Mouse (Mus musculus): Measurements from ENCODE around the gene Pdhx. TPM values are rescaled to one million over a fixed set of nuclear protein-coding genes. Genes with fewer than 3 reads are reported as not detected.

The Pdhx gene
- 32.9 and 33.7 TPM in 2 replicates for polyA plus RNA-seq (2014; fragmentation: Nextera tagmentation; extraction: Ambion mirVana)

GRCm38 (mm10) chr2:103073219-103073982 is at the start of gene Pdhx, which contains the start of gene Apip:
Gene Pdhx, minus strand, starts transcription at chr2:103073513.
Gene Apip, plus strand, starts transcription at chr2:103073675.
- peak within 1 kb of the TSS; percentile 84 for H3K27ac ChIP-seq (ENCODE audit: low read length)
- WGBS, result under 1% methylated on average over 55 of the region's 55 CpGs
- peak; percentile 99 for ATAC-seq (ENCODE audit: insufficient number of reproducible peaks, insufficient read depth, low FRiP score, low read depth)

GRCm38 (mm10) chr2:103119197-103119854 is 46.0 kb upstream of the Pdhx start:
- WGBS, result 80% methylated on average over 7 of the region's 7 CpGs
- H3K9ac ChIP-seq (replicated peaks; ENCODE audit: low read depth, low read length), result no peak overlapping the region
- H3K4me1 ChIP-seq (ENCODE audit: control insufficient read depth, insufficient read depth, low read length), result 0 out of 2 replicates have a peak, but pooled peaks cover 2% of the 10 kb centered on the region
- H3K27ac ChIP-seq (ENCODE audit: low read length), result no peak overlapping the region
- H3K4me3 ChIP-seq (ENCODE audit: low read depth, low read length), result no peak overlapping the region
- no peak for ATAC-seq (ENCODE audit: insufficient number of reproducible peaks, insufficient read depth, low FRiP score, low read depth)
- H3K4me2 ChIP-seq (replicated peaks; ENCODE audit: low read depth, low read length), result no peak overlapping the region
- no peaks in the 10 kb centered on the region for H3K9me3 ChIP-seq (ENCODE audit: control insufficient read depth, low read depth, low read length)
- H3K27me3 ChIP-seq (ENCODE audit: control insufficient read depth, insufficient read depth, low read length), result no peaks in the 10 kb centered on the region
- no peaks in the 10 kb centered on the region for H3K36me3 ChIP-seq (ENCODE audit: control insufficient read depth, insufficient read depth, low read length)

More at GRCm38 (mm10) chr2:103073219-103073982, at the start of gene Pdhx, which contains the start of gene Apip:
- Histone ChIP-seq H3K4me1 (ENCODE audit: control insufficient read depth, insufficient read depth, low read length) (peaks cover 21% of the 10 kb centered on the region; the same call in 1 of the 2 replicates), H3K9ac (replicated peaks; ENCODE audit: low read depth, low read length) (peak within 1 kb of the TSS; percentile 62), H3K36me3 (ENCODE audit: control insufficient read depth, insufficient read depth, low read length) (no peaks in the 10 kb centered on the region), H3K9me3 (ENCODE audit: control insufficient read depth, low read depth, low read length) (no peaks in the 10 kb centered on the region), H3K4me2 (replicated peaks; ENCODE audit: low read depth, low read length) (peak within 1 kb of the TSS; percentile 66), H3K27me3 (ENCODE audit: control insufficient read depth, insufficient read depth, low read length) (no peaks in the 10 kb centered on the region), H3K4me3 (ENCODE audit: low read depth, low read length) (peak within 1 kb of the TSS; percentile 68)

- H3K27ac ChIP-seq (ENCODE audit: low read length), result no peak overlapping the region
- H3K27me3 ChIP-seq (ENCODE audit: control insufficient read depth, insufficient read depth, low read length), result no peaks in the 10 kb centered on the region
- 70% methylated on average over 6 of the region's 6 CpGs for WGBS
- H3K36me3 ChIP-seq (ENCODE audit: control insufficient read depth, insufficient read depth, low read length), result no peaks in the 10 kb centered on the region
- H3K4me2 ChIP-seq (replicated peaks; ENCODE audit: low read depth, low read length), result no peak overlapping the region
- no peak for ATAC-seq (ENCODE audit: insufficient number of reproducible peaks, insufficient read depth, low FRiP score, low read depth)
- H3K9me3 ChIP-seq (ENCODE audit: control insufficient read depth, low read depth, low read length), result no peaks in the 10 kb centered on the region
- H3K9ac ChIP-seq (replicated peaks; ENCODE audit: low read depth, low read length), result no peak overlapping the region
- H3K4me3 ChIP-seq (ENCODE audit: low read depth, low read length), result no peak overlapping the region
- 0 out of 2 replicates have a peak, but pooled peaks cover 2% of the 10 kb centered on the region for H3K4me1 ChIP-seq (ENCODE audit: control insufficient read depth, insufficient read depth, low read length)
These were observed 45.2 kb upstream of the Pdhx start for GRCm38 (mm10) chr2:103118324-103119196.

- Histone ChIP-seq H3K27ac (ENCODE audit: low read length) (no peak overlapping the region), H3K9ac (replicated peaks; ENCODE audit: low read depth, low read length) (no peak overlapping the region), H3K9me3 (ENCODE audit: control insufficient read depth, low read depth, low read length) (no peaks in the 10 kb centered on the region), H3K4me1 (ENCODE audit: control insufficient read depth, insufficient read depth, low read length) (0 out of 2 replicates have a peak, but pooled peaks cover 2% of the 10 kb centered on the region), H3K4me2 (replicated peaks; ENCODE audit: low read depth, low read length) (no peak overlapping the region), H3K36me3 (ENCODE audit: control insufficient read depth, insufficient read depth, low read length) (no peaks in the 10 kb centered on the region), H3K27me3 (ENCODE audit: control insufficient read depth, insufficient read depth, low read length) (no peaks in the 10 kb centered on the region), H3K4me3 (ENCODE audit: low read depth, low read length) (no peak overlapping the region)
- ATAC-seq (ENCODE audit: insufficient number of reproducible peaks, insufficient read depth, low FRiP score, low read depth), result no peak
- 81% methylated on average over 5 of the region's 5 CpGs for WGBS
These were observed 43.9 kb upstream of the Pdhx start for GRCm38 (mm10) chr2:103117212-103117611.

GRCm38 (mm10) chr2:103111669-103112068 is 38.4 kb upstream of the Pdhx start:
- Histone ChIP-seq H3K27ac (ENCODE audit: low read length) (no peak overlapping the region), H3K36me3 (ENCODE audit: control insufficient read depth, insufficient read depth, low read length) (no peaks in the 10 kb centered on the region), H3K27me3 (ENCODE audit: control insufficient read depth, insufficient read depth, low read length) (no peaks in the 10 kb centered on the region), H3K4me2 (replicated peaks; ENCODE audit: low read depth, low read length) (no peak overlapping the region), H3K9me3 (ENCODE audit: control insufficient read depth, low read depth, low read length) (no peaks in the 10 kb centered on the region), H3K4me1 (ENCODE audit: control insufficient read depth, insufficient read depth, low read length) (no peaks in the 10 kb centered on the region), H3K4me3 (ENCODE audit: low read depth, low read length) (no peak overlapping the region), H3K9ac (replicated peaks; ENCODE audit: low read depth, low read length) (no peak overlapping the region)
- 53% methylated on average over 8 of the region's 8 CpGs for WGBS
- ATAC-seq (ENCODE audit: insufficient number of reproducible peaks, insufficient read depth, low FRiP score, low read depth), result 0 out of 2 replicates have a peak, but pooled peaks have one; percentile 42

- Histone ChIP-seq H3K4me1 (ENCODE audit: control insufficient read depth, insufficient read depth, low read length) (no peaks in the 10 kb centered on the region), H3K4me2 (replicated peaks; ENCODE audit: low read depth, low read length) (no peak overlapping the region), H3K4me3 (ENCODE audit: low read depth, low read length) (no peak overlapping the region), H3K27me3 (ENCODE audit: control insufficient read depth, insufficient read depth, low read length) (no peaks in the 10 kb centered on the region), H3K27ac (ENCODE audit: low read length) (no peak overlapping the region), H3K9me3 (ENCODE audit: control insufficient read depth, low read depth, low read length) (no peaks in the 10 kb centered on the region), H3K36me3 (ENCODE audit: control insufficient read depth, insufficient read depth, low read length) (no peaks in the 10 kb centered on the region), H3K9ac (replicated peaks; ENCODE audit: low read depth, low read length) (no peak overlapping the region)
- ATAC-seq (ENCODE audit: insufficient number of reproducible peaks, insufficient read depth, low FRiP score, low read depth), result no peak
- 79% methylated on average over 2 of the region's 2 CpGs for WGBS
These were observed 32.9 kb upstream of the Pdhx start for GRCm38 (mm10) chr2:103106172-103106571.

GRCm38 (mm10) chr2:103102595-103102994 is 29.3 kb upstream of the Pdhx start:
- Histone ChIP-seq H3K4me1 (ENCODE audit: control insufficient read depth, insufficient read depth, low read length) (no peaks in the 10 kb centered on the region), H3K4me3 (ENCODE audit: low read depth, low read length) (no peak overlapping the region), H3K36me3 (ENCODE audit: control insufficient read depth, insufficient read depth, low read length) (no peaks in the 10 kb centered on the region), H3K27ac (ENCODE audit: low read length) (no peak overlapping the region), H3K9me3 (ENCODE audit: control insufficient read depth, low read depth, low read length) (no peaks in the 10 kb centered on the region), H3K9ac (replicated peaks; ENCODE audit: low read depth, low read length) (no peak overlapping the region), H3K27me3 (ENCODE audit: control insufficient read depth, insufficient read depth, low read length) (no peaks in the 10 kb centered on the region), H3K4me2 (replicated peaks; ENCODE audit: low read depth, low read length) (no peak overlapping the region)
- no peak for ATAC-seq (ENCODE audit: insufficient number of reproducible peaks, insufficient read depth, low FRiP score, low read depth)
- 66% methylated on average over 5 of the region's 5 CpGs for WGBS

GRCm38 (mm10) chr2:103089521-103089920 is 16.2 kb upstream of the Pdhx start:
- no peak overlapping the region for H3K4me3 ChIP-seq (ENCODE audit: low read depth, low read length)
- no peak for ATAC-seq (ENCODE audit: insufficient number of reproducible peaks, insufficient read depth, low FRiP score, low read depth)
- H3K4me2 ChIP-seq (replicated peaks; ENCODE audit: low read depth, low read length), result no peak overlapping the region
- H3K9me3 ChIP-seq (ENCODE audit: control insufficient read depth, low read depth, low read length), result no peaks in the 10 kb centered on the region
- no peaks in the 10 kb centered on the region for H3K4me1 ChIP-seq (ENCODE audit: control insufficient read depth, insufficient read depth, low read length)
- no peak overlapping the region for H3K9ac ChIP-seq (replicated peaks; ENCODE audit: low read depth, low read length)
- WGBS, result 68% methylated on average over 6 of the region's 6 CpGs
- no peak overlapping the region for H3K27ac ChIP-seq (ENCODE audit: low read length)
- H3K27me3 ChIP-seq (ENCODE audit: control insufficient read depth, insufficient read depth, low read length), result no peaks in the 10 kb centered on the region
- peaks cover 6% of the 10 kb centered on the region; the same call in 1 of the 2 replicates for H3K36me3 ChIP-seq (ENCODE audit: control insufficient read depth, insufficient read depth, low read length)

Measured in stomach, embryonic 14.5 days (tissue).